Mouse (Mus musculus) C2C12 (cell line): ENCODE measurements around the gene Pum3. TPM values are rescaled to one million over a fixed set of nuclear protein-coding genes. Genes with fewer than 3 reads are reported as not detected.
"Not testable (repeated sequence)": the region's sequence is repeated elsewhere in the genome, so short reads cannot be mapped to it uniquely, and the experiment has no call there.

ENCODE experiments used
- H3K27me3 ChIP-seq: one replicate; pipeline ENCODE4 v1.6.1; 2011; ENCODE audit not compliant: control insufficient read depth, insufficient read depth, insufficient read length
- H3K36me3 ChIP-seq: one replicate; pipeline ENCODE4 v1.6.1; 2011; ENCODE audit not compliant: control insufficient read depth, insufficient read depth
- H3K4me3 ChIP-seq: one replicate; pipeline ENCODE4 v1.5.1; 2011; ENCODE audit warnings: mild to moderate bottlenecking, control low read depth; ENCODE audit not compliant: poor library complexity, insufficient read depth, severe bottlenecking
- H3K79me2 ChIP-seq: one replicate; pipeline ENCODE4 v1.6.1; 2011; ENCODE audit not compliant: control insufficient read depth, insufficient read depth
- H3K79me3 ChIP-seq: one replicate; pipeline ENCODE4 v1.6.1; 2011; ENCODE audit warnings: low read depth, control low read depth
- H3ac ChIP-seq: one replicate; pipeline ENCODE3; 2011; ENCODE audit warnings: low read depth; ENCODE audit not compliant: control insufficient read depth, insufficient read length
- CEBPB ChIP-seq: IDR thresholded peaks from one replicate; pipeline ENCODE4 v1.6.1; 2011; ENCODE audit warnings: low read depth, mild to moderate bottlenecking, control low read depth, moderate library complexity
- CTCF ChIP-seq: IDR thresholded peaks from one replicate; pipeline ENCODE4 v1.5.1; 2011; ENCODE audit not compliant: control insufficient read depth, insufficient read depth, insufficient read length
- FOSL1 ChIP-seq: IDR thresholded peaks from one replicate; pipeline ENCODE4 v1.8.0; 2011; ENCODE audit warnings: mild to moderate bottlenecking, low read length; ENCODE audit not compliant: poor library complexity, insufficient read depth, severe bottlenecking
- MAX ChIP-seq: IDR thresholded peaks from one replicate; pipeline ENCODE4 v1.6.1; 2011; ENCODE audit warnings: mild to moderate bottlenecking, control low read depth
- MYOD1 ChIP-seq: IDR thresholded peaks from one replicate; pipeline ENCODE4 v1.6.1; 2011; ENCODE audit warnings: low read depth; ENCODE audit not compliant: control insufficient read depth, insufficient read length
- MYOG ChIP-seq: IDR thresholded peaks from one replicate; pipeline ENCODE4 v1.6.1; 2011; ENCODE audit not compliant: control insufficient read depth, insufficient read length; ENCODE audit errors: extremely low read depth
- USF1 ChIP-seq: IDR thresholded peaks from one replicate; pipeline ENCODE4 v1.6.1; 2011; ENCODE audit warnings: low read depth, mild to moderate bottlenecking, control low read depth, moderate library complexity
- polyA plus RNA-seq: library from polyadenylated mRNA; unstranded; fragments of >200 nt; fragmentation: generic; extraction: Trizol; gene quantifications from one replicate; pipeline ENCODE4 v1.2.1, GENCODE M21; 2012; ENCODE audit warnings: missing spikeins

Pum3 gene
- polyA plus RNA-seq, 1 experiment: 55.0 TPM

DNA sequence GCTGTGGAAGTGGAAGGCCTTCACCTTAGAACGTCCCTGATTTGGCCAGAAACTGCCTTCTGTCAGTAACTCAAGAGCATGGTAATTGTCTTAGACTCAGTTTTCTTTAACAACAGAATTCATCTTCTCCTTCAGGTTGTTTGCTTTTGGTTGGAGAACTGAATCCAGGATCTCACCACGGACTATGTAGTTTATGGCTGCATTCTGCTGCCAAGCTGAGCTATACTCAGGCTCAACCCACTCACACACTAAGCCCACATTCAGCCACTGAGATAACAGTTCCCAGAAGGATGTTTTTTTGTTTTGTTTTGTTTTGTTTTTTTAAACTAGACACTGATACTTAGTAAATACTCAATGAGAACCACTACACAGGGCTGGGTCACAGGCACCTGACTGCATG, 38.3 kb downstream of the Pum3 start:
- TF ChIP-seq CTCF (no peak), MYOD1 (no peak), MAX (no peak), USF1 (no peak), CEBPB (no peak), FOSL1 (no peak), MYOG (no peak)
- H3K4me3 ChIP-seq: no peak overlapping the region
- H3K79me2 ChIP-seq: no peaks in the 10 kb centered on the region
- H3K79me3 ChIP-seq: peaks cover 2% of the 10 kb centered on the region
- H3K27me3 ChIP-seq: no peaks in the 10 kb centered on the region
- H3K36me3 ChIP-seq: peaks cover 97% of the 10 kb centered on the region
- H3ac ChIP-seq: no peak overlapping the region

DNA sequence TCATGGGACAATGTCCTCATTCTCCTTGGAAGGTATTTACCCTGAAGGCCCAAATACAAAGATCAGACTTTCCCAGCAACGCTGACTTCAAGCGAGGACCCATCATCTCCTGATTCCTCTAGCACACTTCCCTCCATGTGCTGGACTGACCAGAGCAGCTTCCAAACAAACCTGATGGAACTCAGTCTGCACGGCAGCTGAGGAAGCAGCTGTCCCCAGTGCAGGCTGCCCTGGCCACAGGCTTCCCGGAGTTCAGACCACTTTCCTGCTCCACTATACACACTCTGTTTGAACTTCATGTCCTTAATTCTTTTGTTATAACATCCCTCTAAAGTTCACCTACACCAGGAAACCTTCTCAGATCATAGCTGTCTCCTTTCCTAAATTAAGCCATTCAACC, 40.1 kb downstream of the Pum3 start:
- not testable (repeated sequence) for H3K79me3 ChIP-seq, H3K79me2 ChIP-seq, H3K27me3 ChIP-seq, H3ac ChIP-seq, H3K4me3 ChIP-seq
- H3K36me3 ChIP-seq: peaks cover 88% of the 10 kb centered on the region

DNA sequence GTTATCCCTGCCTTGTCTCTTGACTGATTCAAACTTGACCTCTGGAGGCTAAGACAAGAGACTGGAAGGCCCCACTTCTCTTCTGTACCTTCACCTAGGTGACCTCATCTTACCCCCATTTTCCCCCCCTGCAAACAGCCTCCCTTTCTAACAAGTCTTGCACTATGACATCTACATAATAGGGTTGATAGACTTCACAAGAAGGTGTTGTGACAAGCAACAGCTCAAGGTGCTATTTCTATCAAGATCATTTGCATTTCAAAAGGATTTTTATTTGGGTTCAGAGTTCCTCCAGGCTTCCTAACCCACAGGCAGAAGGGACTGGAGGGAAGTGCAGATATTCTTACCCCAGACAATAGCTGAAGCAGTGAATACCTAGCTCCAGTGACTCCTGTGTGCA, 44.3 kb downstream of the Pum3 start:
- TF ChIP-seq USF1 (no peak), MYOD1 (no peak), CTCF (no peak), CEBPB (no peak), FOSL1 (no peak), MYOG (no peak), MAX (no peak)
- no peaks in the 10 kb centered on the region for H3K27me3 ChIP-seq
- no peak overlapping the region for H3K4me3 ChIP-seq
- H3ac ChIP-seq: no peak overlapping the region
- H3K36me3 ChIP-seq: peaks cover 55% of the 10 kb centered on the region
- no peaks in the 10 kb centered on the region for H3K79me3 ChIP-seq
- no peaks in the 10 kb centered on the region for H3K79me2 ChIP-seq

DNA sequence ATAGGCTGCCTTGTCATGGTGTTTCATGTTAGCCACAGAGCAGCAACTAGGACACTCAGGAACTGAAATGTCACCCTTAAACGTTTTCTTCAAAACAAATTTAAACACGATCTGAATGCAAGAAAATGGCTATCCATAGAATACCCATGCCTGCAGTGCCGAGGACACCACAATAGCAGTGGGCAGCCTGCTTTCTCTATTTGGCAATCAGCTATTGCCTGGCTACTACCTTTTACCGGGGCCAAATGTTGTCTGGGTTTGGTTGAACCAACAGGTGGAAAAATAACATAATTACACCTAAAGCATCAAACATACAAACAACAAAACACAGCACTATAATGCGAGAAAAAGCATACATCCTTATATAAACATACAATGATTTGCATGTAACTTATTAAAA, 46.4 kb downstream of the Pum3 start:
- no peak for TF ChIP-seq CTCF
- Histone ChIP-seq H3ac (no peak overlapping the region), H3K4me3 (no peak overlapping the region), H3K79me3 (no peaks in the 10 kb centered on the region), H3K79me2 (no peaks in the 10 kb centered on the region), H3K27me3 (no peaks in the 10 kb centered on the region), H3K36me3 (peaks cover 36% of the 10 kb centered on the region)

DNA sequence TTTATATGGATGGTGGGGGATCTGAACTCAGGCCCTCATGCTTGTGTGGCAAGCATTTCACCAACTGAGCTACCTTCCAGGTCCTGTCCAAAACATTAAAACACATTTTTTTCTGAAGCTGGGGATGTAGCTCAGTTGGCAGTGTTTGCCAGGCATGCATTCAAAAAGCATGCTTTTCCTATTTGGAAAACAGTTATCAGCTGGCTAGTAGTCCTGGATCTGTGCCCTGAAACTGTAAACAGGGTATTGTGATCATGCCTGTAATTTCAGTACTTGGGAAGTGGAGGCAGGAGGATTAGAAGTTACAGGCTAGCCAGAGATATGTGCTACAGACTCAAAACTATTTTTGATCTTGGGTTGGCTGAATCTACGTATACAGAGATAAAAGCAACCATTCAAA, 47.5 kb downstream of the Pum3 start:
- H3K4me3 ChIP-seq: no peak overlapping the region
- no peak overlapping the region for H3ac ChIP-seq
- no peaks in the 10 kb centered on the region for H3K27me3 ChIP-seq
- TF ChIP-seq MYOD1: no peak
- no peak for TF ChIP-seq USF1
- TF ChIP-seq CEBPB: no peak
- no peak for TF ChIP-seq FOSL1
- TF ChIP-seq CTCF: no peak
- no peak for TF ChIP-seq MYOG
- TF ChIP-seq MAX: no peak
- no peaks in the 10 kb centered on the region for H3K79me3 ChIP-seq
- peaks cover 25% of the 10 kb centered on the region for H3K36me3 ChIP-seq
- no peaks in the 10 kb centered on the region for H3K79me2 ChIP-seq

- Histone ChIP-seq H3K79me2 (no peaks in the 10 kb centered on the region), H3K79me3 (no peaks in the 10 kb centered on the region), H3K27me3 (no peaks in the 10 kb centered on the region), H3K4me3 (no peak overlapping the region), H3K36me3 (peaks cover 8% of the 10 kb centered on the region), H3ac (no peak overlapping the region)
- TF ChIP-seq FOSL1: no peak
- no peak for TF ChIP-seq USF1
- no peak for TF ChIP-seq MAX
- TF ChIP-seq MYOG: no peak
- no peak for TF ChIP-seq MYOD1
- no peak for TF ChIP-seq CEBPB
- TF ChIP-seq CTCF: no peak
Observed at GRCm38 (mm10) chr19:27379712-27380401, 49.8 kb downstream of the Pum3 start.
